Mouse (Mus musculus) lung, postnatal 10 days (tissue): ENCODE measurements around the gene Plekho1.
"Not testable (repeated sequence)": the region's sequence is repeated elsewhere in the genome, so short reads cannot be mapped to it uniquely, and the experiment has no call there.

Experiments used
- DNase-seq: peaks from one replicate; pipeline ENCODE4 v3.0.0; 2021

Gene Plekho1

DNA sequence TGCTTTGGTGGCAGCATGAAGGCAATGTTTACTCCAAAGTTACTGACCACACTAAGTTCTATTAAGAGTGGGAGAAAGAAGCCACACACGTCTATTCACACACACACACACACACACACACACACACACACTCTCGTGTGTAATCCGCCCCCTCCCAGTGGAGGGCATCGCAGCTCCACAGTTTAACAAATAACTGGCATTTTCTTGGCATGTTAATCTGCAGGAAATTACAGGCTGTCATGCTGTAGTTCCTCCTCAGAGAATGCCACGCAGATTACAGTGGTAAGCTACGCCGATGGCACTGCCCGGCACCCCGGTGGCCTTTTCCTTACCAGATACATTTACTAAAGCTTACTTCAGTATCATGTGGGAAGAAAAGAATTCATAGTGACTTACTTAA lies 17.5 kb downstream of the Plekho1 start:
- peak; percentile 45 for DNase-seq

DNA sequence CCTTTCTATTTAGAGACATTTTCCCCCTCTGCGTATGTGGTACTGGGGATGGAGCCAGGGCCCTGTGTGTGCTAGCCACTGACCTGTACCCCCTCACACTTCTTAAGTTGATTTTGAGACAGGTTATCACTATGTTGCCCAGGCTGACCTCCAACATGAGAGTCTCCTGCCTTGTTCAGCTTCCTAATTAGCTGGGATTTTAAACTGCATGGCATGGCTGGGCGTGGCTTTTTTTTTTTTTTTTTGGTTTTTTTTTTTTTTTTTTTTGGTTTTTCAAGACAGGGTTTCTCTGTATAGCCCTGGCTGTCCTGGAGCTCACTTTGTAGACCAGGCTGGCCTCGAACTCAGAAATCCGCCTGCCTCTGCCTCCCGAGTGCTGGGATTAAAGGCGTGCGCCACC lies 18.2 kb downstream of the Plekho1 start:
- not testable (repeated sequence) for DNase-seq

DNA sequence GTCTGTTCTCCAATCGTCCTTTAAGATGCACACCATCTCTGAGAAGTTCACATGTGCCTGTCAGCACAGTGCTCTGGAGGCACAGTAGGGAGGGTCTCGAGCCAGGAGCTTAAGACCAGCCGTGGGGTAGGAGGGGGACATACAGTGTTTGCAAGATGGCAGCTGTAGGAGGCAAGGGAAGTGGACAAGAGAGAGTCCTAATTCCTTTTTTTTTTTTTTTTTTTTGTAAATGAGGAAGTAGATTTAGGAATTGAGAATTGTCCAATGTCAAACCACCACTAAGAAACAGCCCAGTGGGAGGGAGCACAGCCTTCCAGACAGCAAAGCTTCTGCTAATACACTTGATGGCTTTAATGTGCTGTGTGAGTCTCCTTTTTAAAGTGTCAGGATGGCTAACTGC lies 18.7 kb downstream of the Plekho1 start:
- DNase-seq = no peak

DNA sequence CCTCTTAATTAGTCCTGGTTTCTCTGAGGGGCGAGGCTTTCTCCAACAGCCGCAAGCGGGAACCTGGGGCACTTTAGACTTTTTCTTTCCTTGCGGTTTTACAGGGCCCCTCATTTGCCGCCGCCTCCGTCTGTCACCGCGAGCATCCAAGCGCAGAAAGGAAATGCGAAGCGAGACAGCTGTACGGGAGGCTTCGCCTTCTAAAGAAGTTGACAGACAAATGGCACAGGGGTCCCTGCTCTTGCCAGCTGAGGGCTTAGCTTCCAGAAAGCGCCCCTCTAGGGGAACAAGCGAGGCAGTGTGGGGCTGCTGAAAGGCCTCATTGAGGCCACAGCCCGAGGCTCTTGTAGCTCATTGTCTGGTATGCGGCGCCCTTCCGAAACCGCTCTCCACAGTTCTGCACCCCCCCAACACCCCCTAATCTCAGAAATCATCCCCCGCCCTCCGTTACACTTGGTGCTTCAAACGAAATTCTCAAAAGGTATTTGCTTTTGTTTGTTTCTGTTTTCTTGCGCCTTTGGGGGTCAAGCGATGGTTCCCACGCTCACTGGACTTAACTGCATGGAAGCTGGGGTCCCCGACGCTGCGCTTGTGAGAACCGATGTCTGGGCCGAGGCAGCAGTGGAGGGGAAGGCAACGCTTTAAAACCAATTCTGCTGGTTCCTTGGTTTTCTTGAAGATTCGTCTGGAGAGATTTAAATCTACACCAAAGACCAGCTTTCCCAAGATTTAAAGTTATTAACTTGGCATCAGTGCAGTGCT lies 22.7 kb downstream of the Plekho1 start:
- peak; percentile 32 for DNase-seq

DNA sequence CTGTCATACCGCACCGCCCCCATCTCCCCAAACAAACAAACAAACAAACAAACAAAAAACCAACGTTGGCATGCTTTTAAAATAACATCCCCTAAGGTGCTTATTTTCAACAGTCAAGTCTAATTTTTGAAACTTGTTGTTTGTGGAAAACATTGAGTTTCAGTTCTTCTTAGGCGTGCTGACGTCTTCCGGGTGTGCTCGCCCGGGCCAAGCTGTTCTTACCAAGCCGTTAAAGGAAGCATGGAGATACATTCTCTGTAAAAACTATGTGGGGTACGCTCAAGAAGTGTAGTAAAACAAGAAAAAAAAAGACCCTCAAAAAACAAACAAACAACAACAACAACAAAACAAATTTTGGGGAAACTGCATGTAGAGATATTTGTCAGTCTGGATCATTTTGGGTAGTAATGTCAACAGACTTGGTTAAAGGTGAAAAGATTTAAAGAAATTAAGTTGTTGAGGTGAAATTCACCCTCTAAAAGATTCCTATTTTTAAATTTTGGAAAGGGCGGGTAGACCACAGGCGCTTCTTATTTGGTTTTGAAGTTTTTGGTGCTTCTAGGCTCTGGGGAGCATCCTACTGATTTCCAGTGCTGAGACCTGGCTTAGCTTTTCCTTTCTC lies 23.4 kb downstream of the Plekho1 start:
- no peak for DNase-seq

DNA sequence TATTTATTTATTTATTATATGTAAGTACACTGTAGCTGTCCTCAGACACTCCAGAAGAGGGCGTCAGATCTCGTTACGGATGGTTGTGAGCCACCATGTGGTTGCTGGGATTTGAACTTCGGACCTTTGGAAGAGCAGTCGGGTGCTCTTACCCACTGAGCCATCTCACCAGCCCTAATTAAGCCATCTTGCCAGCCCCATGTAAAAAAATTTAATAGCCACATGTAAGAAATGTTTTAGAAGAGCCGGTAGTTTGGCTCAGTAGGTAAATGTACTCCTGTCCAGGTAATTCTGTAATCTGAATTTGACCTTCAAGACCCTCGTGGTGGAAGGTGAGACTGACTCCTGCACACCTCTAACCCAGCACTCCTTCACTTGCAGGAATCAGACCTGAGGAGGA lies 25.1 kb downstream of the Plekho1 start:
- not testable (repeated sequence) for DNase-seq

DNA sequence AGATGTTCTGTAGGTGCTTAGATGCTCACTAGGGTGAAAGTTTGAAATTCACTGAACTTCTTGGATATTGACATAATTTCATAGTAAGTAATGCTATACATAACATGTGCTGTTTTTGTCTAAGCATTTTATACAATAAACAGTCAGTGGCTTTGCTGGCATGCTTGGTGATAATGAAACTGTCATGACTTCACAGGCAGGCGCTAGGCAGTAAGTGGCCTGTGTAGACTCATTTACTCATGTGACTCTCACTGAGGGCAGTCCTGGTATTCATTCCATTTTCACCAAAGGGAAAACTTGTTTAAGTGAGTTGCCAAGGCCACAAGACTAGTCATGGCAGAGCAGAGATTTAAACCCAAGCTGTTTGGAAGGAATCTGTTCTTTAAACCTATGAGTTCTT lies 26.5 kb downstream of the Plekho1 start:
- no peak for DNase-seq

DNA sequence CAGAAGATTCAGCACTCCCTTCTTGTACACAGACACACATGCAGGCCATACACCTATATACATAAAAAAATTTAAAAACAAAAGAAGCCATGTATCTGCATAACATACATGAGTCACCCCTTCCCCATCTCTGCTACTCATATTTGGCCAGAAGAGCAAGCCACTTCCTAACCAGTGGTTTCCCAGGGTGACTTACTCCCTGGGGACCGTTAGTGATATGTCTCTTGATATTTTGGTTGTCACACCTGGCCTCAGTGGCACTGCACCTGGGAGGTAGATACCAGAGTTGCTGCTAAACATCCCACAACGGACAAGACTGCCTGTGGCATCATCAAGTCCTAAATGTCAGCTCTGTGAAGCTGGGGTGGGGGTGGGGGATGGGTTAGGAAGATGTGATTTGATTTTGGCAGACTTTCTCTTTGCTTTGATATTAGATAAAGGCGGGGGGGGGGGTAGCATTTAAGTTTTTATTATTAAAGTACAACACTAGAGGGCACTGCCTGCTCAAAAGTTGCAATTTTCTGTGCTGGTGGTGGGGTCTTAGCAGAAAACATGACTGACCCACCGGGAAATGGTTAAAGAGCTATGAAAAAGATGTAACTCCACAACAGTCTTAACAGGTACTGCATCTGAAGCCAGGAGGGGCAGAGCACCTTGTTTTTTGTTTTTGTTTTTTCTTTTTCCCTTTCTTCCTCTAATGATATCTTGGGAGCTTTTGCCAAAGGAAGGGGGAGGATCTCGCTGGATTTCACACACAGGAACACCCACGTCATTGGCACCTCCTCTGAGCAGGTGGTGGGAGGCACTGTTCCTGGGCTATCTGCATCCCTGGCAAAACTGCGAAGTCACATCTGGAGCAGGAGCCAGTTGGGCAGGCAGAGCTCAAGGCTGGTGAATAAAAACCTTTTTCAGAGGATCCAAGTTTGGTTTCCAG lies 30.0 kb downstream of the Plekho1 start:
- DNase-seq = peak; percentile 50

DNA sequence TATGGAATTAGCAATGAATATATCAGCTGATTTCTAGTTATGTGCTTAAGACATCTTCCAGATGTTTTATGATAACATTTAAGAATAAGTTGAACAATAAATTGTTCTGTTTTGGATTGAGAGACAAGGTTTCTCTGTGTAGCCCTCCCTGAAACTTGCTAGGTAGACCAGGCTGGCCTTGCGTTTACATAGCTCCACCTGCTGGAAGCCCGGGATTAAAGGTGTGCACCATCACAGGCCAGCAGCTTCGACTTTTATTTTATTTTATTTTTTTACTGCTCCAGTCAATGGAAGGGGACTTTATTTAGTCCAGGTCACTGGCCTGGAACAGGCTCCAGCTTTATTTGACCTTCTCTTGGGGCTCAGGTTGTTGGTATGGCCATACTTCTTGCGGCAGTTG lies 32.1 kb downstream of the Plekho1 start:
- peak; percentile 51 for DNase-seq

DNA sequence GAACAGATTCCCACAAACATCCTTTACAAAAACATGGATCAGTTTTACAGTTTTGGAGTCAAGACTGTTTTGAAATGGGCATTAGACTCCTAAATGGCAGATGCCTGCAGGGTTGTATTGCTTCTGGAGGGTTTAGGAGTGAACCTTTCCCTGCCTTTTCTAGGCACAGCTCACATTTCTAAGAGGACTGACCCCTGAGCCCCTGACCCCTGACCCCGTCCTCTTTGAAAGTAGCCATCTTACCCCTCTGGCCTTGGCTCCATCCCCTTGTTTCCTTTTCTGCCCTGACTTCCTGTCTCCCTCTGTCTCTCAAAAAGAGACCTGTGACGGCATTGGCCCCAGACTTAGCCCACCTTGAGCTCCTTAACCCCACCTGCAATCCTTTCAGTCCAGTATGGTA lies 32.6 kb downstream of the Plekho1 start:
- no peak for DNase-seq

DNA sequence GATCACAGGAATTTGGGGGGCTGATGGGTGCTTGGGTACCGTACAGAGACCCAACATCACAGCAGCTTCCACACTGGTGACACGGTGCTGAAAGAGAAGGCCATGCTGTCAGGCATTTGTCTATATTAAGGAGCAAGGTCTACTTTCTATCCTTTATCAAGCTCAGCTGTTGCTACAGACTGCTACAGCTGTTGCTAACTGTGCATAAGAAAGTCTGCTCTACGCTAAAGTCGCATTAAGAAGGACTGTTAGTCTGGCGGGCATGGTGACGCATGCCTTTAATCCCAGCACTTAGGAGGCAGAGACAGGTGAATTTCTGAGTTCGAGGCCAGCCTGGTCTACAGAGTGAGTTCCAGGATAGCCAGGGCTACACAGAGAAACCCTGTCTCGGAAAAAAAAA lies 33.6 kb downstream of the Plekho1 start:
- not testable (repeated sequence) for DNase-seq

DNA sequence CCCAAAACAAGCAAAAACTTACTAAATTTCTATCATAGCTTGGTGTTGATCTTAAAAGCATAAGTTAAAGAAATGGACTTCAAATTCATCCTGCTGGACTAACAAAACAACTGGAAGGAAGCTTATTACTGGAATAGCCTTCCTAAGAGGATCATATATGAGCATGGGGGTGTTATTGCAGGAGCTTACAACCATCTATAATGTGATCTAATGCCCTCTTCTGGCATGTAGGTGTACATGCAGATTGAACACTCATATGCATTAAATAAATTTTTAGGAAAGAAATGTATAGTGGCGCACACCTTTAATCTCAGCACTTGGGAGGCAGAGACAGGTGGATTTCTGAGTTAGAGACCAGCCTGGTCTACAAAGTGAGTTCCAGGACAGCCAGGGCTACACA lies 36.0 kb downstream of the Plekho1 start:
- no peak for DNase-seq

DNA sequence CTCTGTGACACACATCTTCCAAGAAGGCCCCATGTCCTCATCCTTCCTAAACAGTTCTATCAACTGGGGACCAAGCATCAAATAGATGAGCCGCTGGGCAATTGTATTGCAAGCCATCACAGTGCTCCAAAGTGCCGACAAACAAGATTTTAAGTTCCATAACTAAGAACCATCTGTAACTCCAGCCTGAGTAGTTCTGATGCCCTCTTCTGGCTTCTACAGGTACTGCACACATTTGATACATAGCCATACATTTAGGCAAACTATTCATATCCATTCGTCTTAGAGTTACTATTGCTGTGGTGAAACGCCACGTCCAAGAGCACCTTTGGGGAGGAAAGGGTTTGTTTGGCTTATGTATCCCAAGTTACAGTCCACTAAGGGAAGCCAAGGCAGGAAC lies 36.7 kb downstream of the Plekho1 start:
- peak; percentile 57 for DNase-seq

DNA sequence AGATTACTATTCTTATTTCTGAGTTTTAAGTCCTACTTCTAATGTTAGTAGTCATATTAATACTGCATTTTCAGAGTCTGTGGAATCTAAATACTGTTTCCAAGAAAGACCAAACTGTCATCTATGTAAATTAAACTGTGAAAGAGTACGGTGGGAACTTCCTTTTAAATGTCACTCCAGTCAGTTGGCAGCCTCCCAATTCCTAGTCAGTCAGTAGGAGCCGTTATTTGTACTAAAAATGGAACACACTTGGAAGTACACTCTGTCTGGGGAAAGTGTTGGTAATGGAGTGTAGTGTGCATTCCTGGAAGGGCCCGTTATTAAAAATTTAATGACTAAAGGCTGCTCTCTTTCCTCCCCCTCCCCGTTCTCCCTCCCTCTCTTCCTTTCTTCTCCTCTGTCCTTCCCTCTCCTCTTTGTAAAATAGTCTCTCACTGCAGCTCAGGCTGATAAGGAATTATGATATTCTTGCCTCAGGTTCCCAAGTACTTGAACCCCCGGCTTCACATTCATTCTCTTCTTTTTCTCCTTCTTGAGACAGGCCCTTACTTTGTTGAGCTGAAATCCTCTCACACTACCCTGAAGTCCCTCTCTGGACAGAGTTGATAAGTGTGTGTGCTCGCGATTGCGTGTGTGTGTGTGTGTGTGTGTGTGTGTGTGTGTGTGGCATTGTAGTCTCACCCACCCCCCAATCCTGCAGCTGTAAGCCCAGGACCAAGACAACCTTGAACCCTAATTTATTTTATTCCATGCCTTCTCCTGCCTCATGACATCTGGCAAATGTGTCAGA lies 38.2 kb downstream of the Plekho1 start:
- DNase-seq = peak; percentile 88

DNA sequence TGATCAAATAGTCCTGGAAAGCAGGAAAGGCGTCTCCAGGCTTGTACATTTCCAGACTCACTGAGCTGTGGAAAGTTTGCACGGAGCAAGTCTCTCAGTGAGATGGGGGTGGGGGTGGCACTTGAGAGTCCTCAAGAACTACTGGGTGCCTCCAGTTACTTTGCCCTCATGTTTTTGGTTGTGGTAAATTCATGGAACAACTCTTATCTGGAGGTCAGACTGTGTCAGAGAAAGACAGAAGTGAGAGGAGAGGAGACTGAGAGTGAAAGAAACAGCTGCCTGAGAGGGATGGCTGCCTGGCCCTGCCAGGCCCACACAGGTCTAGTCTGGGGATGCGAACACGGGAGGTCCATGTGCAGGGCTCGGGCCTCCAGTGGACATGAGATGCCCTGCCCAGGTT lies 40.5 kb downstream of the Plekho1 start:
- DNase-seq = no peak

DNA sequence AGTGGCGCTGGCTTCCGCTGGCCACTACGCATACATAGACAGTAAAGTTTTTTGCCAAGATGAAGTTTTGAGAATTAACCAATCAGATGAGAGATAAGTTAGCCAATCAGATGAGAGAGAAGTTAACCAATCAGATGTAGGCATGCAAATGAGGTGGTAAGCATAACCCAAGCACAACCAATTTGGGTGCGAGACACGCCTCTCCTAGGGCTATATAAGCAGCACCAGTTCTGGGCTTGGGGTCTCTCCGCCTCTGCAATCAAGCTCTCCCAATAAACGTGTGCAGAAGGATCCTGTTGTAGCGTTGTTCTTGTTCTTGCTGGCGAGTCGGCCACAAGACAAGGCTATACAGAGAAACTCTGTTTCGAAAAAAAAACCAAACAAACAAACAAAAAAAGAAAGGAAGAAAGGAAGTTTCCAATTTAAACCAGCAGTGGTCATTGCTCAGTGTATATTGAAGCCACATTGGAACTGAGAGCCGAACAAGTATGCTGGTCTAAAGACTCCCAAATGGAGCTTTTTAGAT lies 41.1 kb downstream of the Plekho1 start:
- DNase-seq = not testable (repeated sequence)

DNA sequence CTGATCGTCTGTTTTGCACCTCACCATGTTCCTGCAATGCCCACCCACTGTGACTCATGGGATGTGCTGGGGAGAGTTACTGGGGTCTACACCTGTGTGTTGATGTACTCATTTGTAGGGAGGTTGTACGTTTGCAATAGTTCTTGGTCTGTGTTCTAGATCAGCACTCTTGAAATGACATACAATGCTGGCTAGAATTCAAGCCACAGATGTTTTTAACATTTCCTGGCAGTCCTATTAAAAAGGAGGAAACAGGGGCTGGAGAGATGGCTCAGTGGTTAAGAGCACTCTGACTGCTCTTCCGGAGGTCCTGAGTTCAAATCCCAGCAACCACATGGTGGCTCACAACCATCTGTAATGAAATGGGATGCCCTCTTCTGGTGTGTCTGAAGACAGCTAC lies 42.3 kb downstream of the Plekho1 start:
- DNase-seq = no peak

DNA sequence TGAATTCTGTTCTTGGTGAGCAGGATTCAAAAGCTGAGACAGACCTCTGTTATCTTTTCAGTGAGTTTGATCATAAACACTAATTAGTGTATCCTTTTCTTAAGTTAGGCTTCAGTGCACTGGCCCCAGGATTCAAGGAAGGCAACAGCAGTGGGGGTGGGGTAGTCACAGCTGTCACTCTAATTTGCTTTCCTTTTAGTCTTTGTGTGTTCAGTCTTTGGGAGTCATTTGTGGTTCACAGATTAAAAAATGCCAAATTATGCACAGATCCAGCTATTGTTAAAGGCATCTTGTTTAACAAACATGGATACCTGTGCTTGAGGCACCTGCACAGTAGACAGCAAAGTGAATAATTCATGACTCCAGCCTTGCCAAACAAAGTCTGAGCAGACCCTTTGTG lies 42.8 kb downstream of the Plekho1 start:
- no peak for DNase-seq

DNA sequence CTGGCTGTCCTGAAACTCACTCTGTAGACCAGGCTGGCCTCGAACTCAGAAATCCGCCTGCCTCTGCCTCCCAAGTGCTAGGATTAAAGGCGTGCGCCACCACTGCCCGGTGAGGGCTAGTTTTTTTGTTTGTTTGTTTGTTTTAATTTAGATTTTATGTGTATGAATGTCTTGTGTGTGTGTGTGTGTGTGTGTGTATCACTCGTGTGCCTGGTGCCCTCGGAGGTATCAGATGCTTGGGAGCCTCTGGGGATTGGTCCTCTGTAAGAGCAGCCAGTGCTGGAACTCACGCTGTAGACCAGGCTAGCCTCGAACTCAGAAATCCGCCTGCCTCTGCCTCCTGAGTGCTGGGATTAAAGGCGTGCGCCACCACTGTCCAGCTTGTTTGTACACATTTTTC lies 44.2 kb downstream of the Plekho1 start:
- not testable (repeated sequence) for DNase-seq

DNA sequence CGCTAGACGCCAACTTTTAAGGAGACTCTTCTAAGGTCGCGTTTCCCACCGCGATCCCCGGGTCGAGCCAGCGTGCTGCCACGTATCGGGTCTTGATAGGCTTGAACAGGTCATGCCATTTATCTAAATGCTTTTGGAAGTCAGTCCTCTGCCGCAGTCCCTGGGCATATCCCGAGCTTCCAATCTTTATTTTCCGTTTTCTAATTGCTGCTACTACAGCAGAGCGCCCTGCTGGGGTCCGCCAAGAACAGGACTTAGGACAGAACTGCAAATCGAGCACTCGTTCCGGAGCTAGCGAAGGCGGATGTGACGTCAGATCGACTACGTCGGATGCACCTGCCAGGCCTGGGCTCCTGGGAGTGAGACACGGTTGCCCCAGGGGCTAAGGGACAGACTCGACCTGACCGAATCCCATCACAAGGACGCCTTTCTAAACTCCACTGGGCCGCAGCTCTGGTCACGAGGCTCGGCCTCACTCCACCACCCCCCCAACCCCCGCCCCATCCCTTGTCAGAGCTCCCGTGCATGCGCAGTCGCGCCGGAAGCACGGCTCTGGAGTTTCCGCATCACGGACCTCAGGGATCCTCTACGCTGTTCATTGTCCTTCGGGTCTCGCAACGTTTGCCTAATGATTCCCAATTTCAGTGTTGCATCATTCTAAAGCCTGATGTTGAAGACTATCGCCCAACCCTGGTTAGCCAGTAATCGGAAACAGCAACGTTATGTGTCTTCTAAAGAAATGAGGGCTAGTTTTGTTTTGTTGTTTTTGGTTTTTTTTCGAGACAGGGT lies 44.8 kb downstream of the Plekho1 start:
- DNase-seq = peak; percentile 90

DNA sequence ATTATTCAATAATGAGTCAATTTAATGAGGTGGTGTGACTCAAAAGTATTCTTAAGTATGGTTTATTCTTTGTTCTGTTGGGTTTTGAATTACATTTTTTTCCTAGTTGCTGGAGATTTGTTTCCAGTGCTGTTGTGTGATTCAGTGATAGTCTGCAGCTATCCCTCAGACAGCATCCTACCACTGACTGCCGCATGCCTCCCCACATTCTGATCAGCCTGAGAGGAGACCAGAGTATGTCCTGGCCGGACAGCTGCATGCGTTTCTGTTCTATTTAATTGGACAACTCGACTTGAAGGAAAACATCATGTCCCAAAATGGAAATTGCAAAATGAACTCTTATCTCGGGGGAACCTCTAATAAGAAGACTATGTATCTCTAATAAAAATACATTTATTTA lies 47.5 kb downstream of the Plekho1 start:
- DNase-seq = no peak
